Mouse (Mus musculus) testis, postnatal 10 days (tissue): ENCODE data around the gene Txndc2.

Experiments
- DNase-seq: peaks from one replicate; pipeline ENCODE4 v3.0.0; 2021; ENCODE audit warnings: low spot score

Txndc2 gene

DNA sequence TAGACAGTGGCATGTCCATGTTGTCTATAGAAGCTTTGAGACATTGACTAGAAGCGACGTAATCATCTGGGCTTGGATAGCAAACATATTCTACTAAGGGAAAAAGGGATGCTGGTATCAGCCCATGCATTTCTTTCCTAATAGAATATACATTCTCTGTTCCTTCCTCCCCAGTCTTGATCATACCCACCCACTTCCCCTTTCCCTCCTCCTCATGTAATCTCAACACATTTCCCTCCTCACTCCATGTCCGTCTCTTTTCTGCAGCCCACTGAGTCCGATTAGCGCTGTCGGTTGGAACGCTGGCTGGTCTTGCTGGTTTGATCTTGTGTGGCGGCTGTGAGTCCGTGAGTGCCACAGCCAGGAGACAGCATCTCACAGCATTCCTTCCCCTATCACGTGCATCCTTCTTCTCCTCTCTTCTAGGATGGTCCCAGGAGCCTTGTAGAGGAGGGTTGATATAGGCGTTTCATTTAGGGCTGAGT lies at the start of gene Txndc2:
Gene Txndc2 (minus strand): TSS at position 435 of the 485 bp plus-strand sequence.
- no peak for DNase-seq

GRCm38 (mm10) chr17:65683731-65684130 lies 41.8 kb upstream of the Txndc2 start:
- DNase-seq = no peak

DNA sequence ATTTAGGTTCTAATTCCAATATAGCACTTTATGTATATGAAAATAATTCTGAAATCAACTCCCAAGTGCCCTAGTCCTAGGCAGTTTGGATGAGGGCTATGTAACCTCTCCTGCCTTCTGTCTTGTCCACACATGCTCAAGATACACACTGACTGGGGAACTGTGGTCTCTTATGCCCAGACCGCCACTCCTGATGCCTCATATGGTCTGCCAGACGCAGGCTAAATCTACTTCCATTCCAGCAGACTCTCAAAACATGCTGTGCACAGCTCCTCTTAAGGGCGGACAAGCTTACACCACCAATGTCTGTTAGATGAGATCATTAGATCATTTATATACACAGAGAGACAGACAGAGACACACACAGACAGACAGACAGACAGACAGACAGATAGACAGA lies 41.3 kb upstream of the Txndc2 start:
- no peak for DNase-seq

- DNase-seq = peak; percentile 75
Measured at GRCm38 (mm10) chr17:65682071-65682680, 40.2 kb upstream of the Txndc2 start.

DNA sequence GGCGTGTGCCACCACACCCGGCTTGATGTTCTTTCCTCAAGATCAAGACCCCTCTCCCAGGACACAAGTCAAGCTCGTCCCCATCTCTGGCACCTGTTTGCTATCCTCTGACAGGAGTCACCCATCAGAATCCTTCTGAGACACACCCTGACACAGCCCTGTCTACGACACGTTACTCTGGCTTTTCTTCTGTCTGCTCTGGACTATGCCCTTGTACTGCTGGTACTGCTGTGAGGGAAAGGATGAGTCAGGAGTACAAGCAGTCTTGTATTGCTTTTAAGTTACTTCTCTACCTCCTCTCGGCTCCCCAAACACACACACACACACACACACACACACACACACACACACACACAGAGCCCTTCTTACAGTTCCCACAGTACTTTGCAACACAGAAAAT lies 39.5 kb upstream of the Txndc2 start:
- DNase-seq = no peak

DNA sequence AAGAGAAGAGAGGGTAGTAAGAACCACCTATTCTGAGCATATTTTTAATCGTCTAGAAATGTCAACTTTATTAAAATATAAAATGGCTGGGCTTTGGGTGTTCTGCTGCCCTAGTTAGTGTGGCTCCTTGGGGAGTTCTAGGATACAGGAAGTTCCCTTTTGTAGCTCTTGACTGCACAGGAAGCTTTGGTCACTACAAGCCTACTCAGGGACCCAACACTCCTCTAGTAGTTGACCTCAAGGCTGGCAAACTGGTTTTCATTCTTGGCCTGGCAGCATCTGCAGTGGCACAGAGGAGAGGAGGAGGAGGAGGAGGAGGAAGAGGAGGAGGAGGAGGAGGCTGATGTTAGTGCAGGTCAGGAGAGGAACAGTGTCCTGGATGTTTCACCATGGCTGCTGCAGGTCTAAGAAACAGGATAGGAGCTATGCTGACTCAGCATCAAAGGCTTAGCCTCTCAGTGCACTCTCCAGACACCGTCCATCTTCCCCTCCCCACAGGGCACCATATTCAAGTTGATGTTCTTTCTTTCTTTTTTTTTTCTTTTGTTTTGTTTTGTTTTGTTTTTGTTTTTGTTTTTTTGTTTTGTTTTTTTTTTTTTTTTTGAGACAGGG lies 38.9 kb upstream of the Txndc2 start:
- no peak for DNase-seq

DNA sequence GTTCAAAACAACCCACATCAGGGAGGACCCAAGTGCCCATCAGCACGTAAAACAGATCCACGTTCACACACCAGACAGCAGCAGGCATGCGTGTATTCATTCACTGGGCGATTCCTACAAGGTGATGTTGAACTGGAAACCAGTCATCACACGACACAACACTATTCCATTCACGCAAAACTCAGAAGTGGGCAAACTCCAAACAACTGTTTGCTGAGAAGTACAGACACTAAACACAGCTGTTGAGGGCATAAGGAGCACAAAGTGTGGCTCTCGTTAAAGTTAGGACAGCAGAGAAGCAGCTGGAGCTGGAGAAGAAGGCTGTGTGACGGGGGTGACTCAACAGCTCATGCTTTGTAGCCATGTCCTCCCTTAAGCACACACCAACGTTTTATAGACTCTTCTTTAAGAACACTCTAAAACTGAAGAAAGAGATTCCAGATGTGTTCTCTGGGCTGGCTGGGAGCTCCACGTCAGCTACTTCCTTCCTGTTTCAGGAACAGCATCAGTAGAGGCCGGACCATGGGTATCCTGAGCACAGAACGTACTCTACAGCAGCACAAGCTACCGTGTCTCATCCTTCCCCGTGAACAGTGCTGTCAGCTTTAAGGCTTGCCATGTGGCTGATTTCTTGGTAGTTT lies 38.0 kb upstream of the Txndc2 start:
- DNase-seq = no peak

- DNase-seq = no peak
Measured at GRCm38 (mm10) chr17:65677742-65678141, 35.8 kb upstream of the Txndc2 start.

GRCm38 (mm10) chr17:65676536-65676935 lies 34.6 kb upstream of the Txndc2 start:
- no peak for DNase-seq

- no peak for DNase-seq
Measured at GRCm38 (mm10) chr17:65675985-65676384, 34.0 kb upstream of the Txndc2 start.

DNA sequence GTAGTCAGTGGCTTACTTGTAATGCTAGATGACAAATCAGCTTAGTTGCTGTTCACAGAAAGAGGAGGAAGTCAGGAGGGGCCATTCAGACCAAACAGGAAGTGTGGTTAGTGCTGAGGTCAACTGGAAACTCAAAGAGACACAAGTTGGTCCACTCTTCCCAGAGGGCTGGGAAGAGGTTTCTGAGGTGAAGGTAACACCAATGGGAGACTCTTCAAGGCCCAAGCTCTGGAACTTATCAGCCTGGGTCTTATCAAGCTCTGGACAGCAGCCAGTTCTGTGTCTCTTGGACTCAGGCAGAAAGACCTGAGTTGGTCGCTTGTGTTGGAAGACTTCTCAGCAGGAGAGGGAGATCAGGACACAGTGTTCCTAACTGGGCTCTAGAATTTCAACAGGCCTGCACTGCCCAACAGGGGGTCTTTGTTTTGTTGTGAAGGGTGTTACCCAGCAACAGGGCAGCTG lies 32.8 kb upstream of the Txndc2 start:
- peak; percentile 81 for DNase-seq

- DNase-seq = peak; percentile 23
Measured at GRCm38 (mm10) chr17:65672926-65673325, 31.0 kb upstream of the Txndc2 start.

DNA sequence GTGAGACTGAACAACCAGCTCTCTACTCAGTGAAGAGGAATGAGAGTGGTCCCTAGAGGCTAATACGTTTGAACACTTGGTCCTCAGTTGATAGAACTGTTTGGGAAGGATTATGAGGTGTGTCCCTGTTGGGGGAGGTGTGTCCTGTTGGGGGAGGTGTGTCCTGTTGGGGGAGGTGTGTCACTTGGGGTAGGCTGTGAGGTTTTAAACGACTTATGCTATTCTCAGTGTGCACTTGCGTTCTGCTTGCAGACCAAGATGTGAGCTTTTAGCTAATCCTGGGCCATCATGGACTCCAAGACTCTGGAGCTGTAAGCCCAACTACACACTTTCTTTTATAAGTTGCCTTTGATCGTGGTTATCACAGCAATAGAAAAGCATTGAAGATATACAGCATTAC lies 27.1 kb upstream of the Txndc2 start:
- DNase-seq = peak; percentile 26

GRCm38 (mm10) chr17:65667792-65668191 lies 25.8 kb upstream of the Txndc2 start:
- peak; percentile 30 for DNase-seq

- DNase-seq = peak; percentile 69
Measured at GRCm38 (mm10) chr17:65666388-65667161, 24.6 kb upstream of the Txndc2 start.

- peak; percentile 37 for DNase-seq
Measured at GRCm38 (mm10) chr17:65665786-65666387, 23.9 kb upstream of the Txndc2 start.

GRCm38 (mm10) chr17:65663329-65664078 lies 21.5 kb upstream of the Txndc2 start:
- peak; percentile 36 for DNase-seq

DNA sequence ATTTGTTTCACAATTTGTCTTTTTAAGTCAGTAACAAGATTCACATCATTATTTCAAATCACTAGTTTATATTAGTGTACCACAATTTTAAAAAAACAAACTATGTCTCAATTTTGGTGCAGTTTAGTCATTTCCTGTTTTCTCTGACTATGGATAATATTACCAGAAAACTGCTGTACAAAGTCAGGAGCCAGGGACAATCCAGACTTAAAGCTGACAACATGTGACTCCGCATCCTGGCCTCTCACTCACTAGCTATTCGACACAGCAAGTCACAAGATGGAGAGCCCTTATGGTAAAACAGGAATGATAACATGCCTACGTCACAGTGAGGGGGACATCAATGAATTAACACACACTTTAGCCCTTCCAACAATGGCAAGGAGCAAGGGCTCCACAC lies 20.7 kb upstream of the Txndc2 start:
- DNase-seq = peak; percentile 13

- DNase-seq = no peak
Measured at GRCm38 (mm10) chr17:65658416-65658815, 16.4 kb upstream of the Txndc2 start.

DNA sequence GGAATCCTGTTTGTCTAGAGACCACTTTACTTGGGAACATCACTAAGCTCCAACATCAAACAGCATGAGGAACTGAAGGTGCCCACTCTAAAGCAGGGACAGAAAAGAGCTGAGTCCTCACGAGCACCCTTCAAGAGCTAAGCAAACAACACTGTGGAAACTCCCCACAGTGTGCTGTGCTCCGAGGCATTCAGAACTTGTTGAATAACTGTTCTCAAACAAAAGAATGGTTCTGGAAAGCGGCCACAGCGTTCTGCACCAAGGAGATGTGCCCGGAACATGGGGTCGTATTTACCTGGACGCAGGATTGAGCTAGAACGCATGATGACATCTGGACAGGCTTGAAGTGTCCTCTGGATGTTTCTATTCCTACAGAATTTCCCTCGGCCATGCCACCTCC lies 16.0 kb upstream of the Txndc2 start:
- no peak for DNase-seq

DNA sequence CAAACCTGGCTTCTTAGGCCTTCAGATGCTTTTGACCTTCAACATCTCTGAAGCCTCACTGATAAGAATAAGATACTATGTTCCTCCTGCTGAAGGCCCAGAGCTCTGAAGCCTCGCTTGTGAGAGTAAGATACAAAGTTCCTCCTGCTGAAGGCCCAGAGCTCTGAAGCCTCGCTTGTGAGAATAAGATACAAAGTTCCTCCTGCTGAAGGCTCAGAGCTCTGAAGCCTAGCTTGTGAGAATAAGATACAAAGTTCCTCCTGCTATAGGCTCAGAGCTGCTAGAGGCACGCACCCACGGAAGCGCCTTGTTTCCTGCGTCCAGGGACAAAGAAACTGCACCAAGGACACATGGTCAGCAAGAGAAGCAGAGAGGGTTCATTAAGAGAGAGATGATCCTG lies 14.8 kb upstream of the Txndc2 start:
- DNase-seq = no peak
